Mouse (Mus musculus): ENCODE data around the gene Adamts1.

- no peak for TF ChIP-seq CTCF (conservative IDR thresholded peaks at IDR 0.05; ENCODE audit: low read length)
- no peak for TF ChIP-seq NANOG (IDR thresholded peaks at IDR 0.05; ENCODE audit: borderline replicate concordance, low read length)
- TF ChIP-seq POU5F1 (IDR thresholded peaks at IDR 0.05; ENCODE audit: borderline replicate concordance, low read length), result no peak
These were observed 969 bp upstream of the Adamts1 start for GRCm38 (mm10) chr16:85803613-85804551.
